Mouse (Mus musculus): ENCODE data around the gene Prm1.
"Not testable (repeated sequence)": the region's sequence is repeated elsewhere in the genome, so short reads cannot be mapped to it uniquely, and the experiment has no call there.

The Prm1 gene

DNA sequence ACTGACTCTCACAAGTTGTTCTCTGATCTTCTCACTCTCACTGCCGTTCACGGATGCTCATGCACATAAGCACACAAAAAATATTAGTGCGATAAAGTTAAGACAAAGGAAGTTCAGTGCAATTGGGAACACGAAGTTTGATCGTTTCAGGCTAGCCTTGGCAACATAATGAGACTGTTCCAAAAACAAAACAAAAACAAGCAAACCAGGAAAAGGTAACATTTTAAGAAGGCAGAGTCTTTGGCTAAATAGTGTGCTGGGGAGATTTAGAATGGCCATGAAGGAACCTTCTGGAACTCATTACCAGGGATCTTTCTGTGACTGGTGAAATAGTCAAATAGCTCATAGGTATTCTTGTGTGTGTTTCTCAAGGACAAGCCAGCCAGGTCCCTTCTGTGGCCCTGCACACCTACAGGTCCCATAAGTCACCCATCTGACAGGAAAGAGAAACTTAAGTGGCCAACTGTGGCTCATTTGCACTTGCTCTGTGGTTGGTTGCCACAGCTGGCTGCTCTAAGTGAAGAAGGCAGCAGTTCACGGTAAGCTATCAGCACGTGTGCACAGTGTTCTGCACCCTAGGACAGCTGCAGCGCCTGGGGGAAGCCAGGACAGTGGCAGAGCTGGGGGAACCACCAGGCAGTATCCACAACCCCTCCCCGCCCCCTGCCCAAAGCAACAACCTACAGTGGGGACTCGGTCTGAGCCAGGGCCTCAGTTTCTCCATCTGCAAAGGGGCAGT lies at the start of gene Prm1:
TSS of gene Prm1 (minus strand) at position 51 of the 739 bp plus-strand sequence.
- DNase-seq (ENCODE audit: low spot score) = no peak

DNA sequence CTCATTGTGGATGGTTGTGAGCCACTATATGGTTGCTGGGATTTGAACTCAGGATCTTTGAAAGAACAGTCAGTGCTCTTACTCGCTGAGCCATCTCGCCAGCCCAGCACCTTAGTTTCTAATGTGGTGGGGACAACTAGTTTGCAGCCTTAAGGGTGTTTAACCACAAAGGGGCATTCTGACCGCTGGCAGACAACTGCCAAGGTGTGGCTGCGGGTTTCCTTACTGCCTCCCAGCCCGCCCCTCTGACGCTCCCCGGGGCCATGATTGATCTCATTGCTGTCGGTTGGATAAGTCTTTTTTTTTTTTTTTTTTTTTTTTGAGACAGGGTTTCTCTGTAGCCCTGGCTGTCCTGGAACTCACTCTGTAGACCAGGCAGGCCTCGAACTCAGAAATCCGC lies 46.6 kb upstream of the Prm1 start:
- DNase-seq (ENCODE audit: low spot score) = not testable (repeated sequence)

DNA sequence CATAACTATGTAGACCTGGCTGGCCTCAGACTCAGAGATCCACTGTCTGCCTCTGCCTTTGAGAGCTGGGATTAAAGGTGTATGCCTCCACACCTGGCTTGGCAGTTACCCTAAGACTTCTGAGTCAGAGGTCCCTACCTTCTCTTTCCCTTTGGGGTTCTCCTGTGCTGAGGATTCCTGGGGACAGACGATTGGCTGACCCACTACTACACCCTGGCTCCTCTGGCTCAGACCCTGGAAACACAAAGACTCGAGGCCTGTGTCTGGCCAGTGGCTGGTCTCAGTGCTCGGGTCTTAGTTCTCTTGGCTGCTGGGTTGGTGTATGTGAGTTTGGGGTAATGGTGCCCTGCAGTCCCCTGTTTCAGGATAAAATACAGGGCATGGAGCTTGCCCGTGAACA lies 45.3 kb upstream of the Prm1 start:
- no peak for DNase-seq (ENCODE audit: low spot score)

DNA sequence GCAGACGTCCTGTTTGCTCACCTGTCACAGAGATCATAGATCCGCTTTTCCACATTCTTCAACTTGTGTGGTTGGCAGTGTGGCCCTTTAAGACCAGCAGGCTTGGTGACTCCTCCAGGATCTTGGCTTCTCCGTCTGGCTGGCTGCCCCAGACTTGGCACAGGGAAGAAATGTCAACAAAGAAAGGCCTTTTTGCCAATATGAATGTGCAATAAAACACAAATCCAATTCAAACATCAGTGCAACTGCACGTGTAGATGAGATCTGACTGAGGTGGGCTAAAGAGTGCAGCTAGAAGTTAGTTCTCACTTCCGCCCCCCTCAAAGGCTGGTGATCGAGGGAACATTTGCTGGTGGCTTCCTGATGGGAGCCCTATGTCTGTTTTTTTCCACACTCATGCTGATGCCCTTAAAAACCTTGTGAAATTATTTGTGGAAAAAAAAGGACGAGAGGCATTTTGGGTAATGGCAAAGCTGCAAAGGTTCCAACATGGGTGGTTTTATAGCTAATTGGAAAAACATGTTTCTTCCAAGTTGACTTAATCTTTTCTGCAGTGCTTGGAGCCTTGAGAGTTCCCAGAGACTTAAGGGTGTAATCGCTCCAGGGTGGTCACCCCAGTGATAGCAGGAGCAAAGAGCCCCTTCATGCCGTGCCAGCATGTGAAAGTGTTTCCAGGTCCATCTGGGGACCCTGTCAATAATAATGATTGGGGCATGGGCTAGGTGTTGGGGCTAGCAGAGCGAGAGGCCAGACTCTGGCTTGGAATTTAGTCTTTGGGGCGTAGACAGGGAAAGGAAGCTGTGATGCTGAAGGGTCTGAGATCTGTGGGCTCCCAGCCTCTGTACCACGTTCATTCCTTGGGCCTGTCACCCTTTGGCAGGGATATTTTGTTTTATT lies 44.6 kb upstream of the Prm1 start:
- peak; percentile 53 for DNase-seq (ENCODE audit: low spot score)

DNA sequence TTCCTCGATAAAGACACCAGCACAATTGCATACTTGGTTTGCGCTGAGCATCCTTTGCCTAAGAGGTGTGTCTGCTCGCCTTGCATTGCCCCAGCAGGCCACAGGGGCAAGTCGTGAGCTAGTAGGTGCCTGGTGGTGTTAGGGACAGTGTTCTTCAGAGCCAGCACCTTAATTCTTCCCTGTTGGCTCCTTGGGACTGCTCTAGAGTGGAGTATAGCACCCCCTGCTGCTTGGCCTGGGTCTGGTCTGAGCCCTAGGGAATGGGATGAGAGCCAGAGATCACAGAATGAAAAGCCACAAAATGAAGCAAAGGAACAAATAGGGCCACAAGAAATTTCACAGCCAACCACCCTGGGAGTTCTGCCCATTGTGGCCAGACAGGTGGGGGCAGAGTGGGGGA lies 40.9 kb upstream of the Prm1 start:
- DNase-seq (ENCODE audit: low spot score) = peak; percentile 33

DNA sequence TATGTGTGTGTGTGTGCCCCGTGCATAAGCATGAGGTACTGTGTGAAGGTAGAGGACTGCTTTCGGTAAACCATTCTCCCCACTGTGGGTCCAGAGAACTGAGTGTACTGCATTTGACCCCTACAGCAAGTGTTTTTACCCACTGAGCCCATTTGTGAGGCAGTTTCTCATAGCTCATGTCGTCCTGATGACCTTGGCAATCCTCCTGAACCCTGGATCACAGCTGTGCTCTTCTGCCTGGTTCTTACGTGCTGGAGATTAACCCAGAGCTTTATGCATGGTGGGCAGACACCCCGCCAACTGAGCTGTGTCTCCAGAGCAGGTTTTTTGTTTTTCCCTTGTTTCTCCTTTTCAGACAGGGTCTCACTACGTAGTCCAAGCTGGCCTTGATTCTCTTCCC lies 40.3 kb upstream of the Prm1 start:
- DNase-seq (ENCODE audit: low spot score) = no peak

DNA sequence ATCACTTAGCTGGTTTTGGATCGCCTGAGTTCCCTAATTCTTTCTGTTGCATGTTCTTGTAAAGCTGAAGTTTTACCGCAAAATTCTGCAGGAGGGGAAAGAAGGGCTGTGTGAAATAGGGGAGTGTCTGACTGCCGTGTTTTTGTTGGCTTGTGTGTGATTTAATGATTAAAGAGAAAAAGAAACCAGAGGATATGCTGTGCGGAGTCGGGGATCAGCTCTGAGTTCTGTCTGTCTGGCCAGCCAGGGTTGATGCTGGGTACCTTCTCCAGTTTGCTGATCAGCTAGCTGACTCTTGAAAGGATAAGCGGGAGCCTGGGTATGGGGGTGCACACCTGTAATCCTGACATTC lies 38.7 kb upstream of the Prm1 start:
- DNase-seq (ENCODE audit: low spot score) = no peak

DNA sequence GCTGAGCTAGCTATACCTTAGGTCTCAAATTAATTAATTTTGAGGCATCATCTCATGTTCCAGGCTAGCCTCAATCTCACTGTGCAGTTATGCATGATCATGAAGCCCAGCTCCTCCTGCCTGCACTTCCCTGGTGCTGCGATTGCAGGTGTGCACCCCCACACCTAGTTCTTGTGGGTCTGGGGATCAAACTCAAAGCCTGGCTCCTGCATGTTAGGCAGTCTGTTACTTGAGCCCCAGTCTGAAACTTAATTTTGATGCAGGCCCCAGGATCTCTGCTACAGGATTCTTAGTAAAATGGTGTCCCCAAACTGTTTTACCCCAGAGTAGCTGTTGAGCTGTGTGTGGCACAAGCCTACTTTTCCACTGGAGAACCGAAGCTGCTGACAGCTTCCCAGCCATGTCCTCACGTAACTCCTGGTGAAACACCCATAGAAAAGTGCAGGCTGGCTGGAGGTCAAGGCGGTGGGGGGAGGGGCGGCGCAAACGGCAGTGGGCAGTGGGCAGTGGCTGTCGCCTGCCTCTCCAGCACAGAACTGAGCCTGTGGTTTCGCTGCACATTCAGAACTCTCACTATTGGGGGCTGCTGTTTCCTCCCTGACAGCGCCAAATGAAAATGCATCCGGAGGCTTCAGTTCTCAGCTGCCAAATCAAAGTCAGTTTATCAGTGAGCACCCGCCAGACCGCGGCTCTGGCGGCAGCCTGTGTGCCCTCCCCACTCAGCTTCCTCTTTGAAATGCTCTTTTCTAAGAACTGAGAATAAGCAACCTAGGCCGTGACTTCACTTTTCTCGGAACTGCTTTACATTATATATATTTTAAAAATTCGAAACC lies 38.1 kb upstream of the Prm1 start:
- DNase-seq (ENCODE audit: low spot score) = no peak

DNA sequence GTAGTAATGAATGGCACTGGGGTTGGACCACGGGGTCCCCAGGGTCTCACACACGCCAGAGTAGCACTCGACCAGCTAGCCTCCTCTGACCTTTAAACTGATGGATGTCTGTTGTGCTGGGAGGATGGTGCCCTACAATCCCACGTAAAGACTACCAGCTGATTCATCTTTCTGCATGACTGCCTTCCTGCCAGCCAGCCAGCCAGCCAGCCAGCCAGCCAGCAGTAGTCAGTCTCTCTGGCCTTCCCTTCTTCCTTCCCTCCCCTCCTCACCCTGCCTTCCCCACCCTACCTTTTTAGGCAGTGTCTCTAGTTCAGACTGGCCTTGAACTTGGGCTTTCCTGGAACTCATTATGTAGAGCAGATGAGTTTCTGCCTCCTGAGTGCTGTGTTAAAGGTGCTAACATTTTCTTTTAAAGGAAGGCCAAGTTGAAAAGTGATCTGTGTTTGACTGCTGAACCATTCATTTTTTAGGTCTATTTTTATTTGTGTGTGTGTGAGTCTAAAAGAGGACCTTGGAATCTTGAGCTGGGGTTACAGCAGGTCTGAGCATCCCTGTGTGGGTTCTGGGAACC lies 36.7 kb upstream of the Prm1 start:
- no peak for DNase-seq (ENCODE audit: low spot score)

DNA sequence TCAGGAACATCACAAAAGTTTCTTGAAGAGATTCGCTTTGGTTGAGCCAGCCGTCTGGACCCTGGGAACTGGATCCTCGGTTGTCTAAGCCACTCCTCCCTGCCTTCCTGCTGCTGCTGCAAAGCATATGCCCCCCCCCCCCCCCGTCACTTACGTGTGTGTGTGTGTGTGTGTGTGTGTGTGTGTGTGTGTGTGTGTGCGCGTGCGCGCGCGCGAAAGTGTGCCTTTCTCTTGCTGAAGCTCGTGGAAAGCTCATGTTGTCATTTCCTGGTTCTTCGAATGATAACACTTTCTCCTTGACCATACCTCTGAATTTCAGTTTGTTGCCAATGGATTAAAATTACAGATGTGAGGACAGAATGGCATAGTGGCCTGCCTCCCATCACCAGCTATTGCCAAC lies 34.4 kb upstream of the Prm1 start:
- no peak for DNase-seq (ENCODE audit: low spot score)

DNA sequence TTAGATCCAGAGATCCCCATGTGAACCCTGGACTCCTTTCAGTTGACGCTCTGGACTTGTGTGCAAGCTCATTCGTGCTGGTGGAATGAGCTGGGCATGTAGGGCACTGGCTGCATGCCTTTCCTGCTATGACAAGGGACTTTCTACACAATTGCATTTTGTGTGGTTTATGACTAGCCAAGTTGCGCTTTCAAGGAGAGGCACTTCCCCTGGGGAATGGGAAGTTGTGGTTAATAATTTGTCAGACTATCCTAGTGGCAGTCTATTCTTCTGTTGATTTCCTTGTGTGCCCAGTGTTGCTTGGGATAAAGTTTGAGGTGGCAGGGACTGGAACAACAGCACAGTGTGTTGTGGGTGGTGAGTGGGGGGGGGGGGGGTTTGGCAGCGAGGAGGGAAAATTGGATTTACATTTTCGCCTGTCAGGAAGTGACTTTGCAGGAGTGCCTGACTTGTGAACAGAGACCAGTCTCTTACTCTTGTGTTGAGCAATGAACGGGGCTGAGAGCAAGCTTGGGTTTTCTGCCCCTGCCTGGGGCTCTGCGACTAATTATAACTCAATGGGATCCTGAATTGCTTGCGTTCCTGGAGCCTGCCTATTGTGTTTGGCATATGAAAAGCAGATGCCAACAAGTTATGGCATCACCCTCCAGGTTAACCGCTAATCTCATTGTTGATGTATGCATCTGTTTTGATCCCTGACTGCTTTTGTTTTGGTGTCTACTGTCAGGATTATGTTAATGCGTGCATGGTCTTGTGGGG lies 33.0 kb upstream of the Prm1 start:
- DNase-seq (ENCODE audit: low spot score) = no peak

DNA sequence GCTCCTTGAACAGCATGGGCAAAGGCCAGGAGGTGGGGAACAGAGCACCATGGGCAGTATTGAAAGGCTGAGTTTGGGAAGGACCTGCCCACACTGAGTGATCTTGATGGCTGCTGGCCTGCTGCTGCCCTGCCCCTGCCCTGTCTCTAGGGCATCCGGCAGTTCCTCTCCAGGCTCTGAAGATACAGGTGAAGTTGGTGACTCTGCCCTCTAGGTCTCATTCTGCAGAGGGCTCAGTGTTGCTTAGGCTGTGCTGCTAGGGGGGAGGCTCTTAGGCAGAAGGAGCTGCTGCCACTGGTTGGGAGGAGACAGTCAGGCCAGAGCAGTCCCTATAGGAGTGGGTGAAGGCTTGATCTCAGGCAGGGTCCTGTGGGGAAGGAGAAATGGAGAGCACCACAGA lies 32.3 kb upstream of the Prm1 start:
- no peak for DNase-seq (ENCODE audit: low spot score)

DNA sequence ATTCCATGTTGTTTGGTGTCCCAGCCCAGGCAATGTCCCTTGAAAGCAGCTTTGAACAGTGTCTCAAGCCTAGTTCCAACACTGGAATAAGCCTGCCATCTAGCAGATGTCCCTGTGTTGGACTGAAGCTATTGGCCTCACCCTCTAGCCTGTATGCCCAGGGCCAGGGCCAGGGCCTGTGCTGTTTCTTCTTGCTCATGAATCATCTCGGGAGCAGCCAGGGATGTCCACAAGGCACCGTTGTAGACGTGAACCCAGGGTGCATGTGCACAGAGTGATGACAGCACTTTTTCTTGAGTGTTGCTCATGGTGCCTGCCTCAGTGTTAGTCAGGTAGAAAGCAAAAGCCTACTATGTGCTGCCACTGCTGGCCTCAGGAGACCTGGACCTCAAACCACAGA lies 31.6 kb upstream of the Prm1 start:
- DNase-seq (ENCODE audit: low spot score) = no peak

DNA sequence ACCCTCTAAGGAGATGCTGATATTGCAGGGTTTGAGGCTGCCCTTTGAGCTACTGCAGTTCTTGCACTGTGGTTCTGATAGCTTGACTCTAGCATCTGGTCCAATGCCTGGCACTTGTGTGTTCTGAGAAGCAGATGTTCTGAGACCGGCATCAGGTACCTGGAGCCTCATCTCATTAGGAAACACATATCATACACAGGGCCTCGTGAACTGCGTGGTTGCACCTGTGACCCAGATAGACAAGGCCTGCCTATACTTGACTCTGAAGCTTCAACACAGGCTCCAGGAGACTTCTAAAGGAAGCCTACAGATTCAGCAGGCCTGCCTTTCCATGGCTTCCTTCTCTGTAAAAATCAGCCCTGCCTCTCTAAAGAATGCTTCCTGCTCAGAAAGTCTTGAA lies 30.7 kb upstream of the Prm1 start:
- DNase-seq (ENCODE audit: low spot score) = no peak

DNA sequence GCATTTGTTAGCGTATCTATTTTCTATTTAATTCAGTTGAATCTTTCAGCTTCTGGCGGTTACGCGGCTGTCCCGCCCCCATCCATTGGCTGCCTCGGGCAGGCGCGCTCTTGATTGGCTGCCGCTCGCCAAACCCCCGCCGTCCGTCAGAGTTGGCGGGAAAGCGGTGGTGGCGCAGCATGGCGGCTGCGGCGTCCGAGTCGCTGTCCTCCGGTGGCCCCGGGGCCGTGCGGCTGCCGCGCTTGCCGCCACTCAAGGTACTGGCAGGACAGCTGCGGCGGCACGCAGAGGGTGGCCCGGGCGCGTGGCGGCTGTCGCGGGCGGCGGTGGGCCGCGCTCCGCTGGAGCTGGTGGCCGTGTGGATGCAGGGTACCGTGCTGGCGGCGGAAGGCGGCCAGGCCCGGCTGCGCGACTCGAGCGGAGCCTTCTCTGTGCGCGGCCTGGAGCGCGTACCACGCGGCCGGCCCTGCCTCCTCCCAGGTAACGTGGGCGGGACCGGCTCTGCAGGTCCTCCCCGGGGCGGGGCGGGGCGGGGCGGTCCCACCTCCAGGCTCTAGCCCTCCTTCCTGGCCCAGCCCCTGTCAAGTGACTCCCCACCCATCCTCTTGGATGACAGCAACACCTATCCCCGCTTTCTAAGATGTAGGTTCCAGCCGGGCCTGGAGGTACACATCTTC lies 29.4 kb upstream of the Prm1 start, which contains the start of gene Rmi2:
TSS of gene Rmi2 (plus strand) at position 149 of the 677 bp plus-strand sequence.
- DNase-seq (ENCODE audit: low spot score) = peak; percentile 91

DNA sequence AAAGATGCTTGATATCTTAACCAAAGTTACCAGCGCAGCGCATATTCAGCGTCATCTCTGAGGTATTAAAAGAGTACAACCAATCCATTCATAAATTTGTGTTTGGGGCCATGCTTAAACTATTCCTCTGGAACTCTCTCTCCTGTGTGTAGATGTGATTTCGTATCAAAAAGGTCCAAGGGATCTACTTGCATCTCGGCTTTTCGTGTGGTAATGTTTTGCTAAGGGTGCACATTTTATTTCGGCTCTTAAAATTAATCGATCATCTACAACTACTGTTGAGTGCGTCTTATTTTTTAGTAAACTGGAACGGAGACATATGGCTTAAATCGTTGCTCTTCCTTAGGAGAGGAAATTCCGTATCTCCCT lies 28.9 kb upstream of the Prm1 start:
- DNase-seq (ENCODE audit: low spot score) = no peak

DNA sequence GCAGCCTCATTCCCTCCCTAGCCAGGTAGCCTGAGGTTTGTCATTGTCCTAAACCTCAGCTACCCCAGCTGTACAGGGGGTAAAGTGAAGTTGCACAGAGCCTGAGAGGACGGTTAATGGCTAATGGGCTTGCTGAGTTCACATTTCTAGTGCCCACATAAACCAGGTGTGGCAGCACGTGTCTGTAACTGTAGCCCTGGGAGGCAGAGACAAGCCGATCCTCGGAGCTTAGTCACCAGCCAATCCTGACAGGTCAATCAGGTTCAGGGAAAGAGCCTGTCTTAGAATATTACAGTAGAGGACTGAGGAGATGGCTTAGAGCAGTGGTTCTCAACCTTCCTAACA lies 22.8 kb upstream of the Prm1 start:
- DNase-seq (ENCODE audit: low spot score) = no peak

DNA sequence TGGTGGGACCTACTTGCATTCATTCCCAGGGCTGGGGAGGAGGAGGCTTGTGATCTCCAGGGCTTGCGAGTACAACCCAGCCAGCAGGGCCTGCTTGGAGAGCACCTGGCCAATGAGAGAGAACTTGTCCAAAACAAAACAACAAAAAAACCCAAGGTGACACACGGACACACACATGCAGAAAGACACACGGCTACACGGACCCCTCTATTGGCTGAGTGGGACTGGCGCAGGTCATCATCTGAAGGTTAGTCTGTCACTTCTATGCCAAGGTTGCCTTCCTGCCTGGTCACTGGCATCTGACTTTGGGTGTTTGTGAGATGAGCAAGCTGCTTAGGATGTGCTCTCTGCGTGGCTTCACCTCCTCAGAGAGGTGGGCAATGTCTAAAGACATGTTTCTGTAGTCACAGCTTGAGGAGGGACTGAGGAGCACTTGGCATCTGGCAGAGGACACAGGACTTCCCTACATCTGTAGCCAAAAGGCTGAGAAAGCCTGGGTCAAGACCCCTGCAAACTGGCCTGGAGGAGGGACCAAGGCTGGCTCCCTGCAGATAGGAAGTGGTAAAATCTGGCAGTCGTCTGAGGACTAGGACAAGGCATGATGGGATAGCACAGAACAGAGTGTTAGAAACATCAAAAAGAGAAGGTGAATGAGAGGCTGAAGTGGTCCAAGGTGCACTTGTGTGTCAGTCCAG lies 22.3 kb upstream of the Prm1 start:
- DNase-seq (ENCODE audit: low spot score) = no peak

DNA sequence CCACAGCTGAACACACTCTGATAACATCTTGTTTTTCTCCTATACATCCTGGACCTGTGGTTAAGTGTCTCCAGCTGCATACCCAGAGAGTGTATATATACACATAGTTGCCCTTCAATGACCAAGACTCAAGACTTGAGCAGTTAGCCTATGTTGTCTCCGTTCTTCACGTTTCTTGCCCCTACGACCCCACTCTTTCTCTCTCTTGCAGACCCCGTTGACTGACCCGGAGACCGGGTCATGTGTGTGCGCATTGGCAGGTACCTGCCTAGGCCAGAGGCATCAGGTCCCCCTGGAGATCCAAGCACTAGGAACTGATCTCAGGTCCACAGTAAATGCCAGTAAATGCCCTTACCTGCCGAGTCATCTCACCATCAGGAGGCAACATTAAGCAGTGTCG lies 21.6 kb upstream of the Prm1 start:
- no peak for DNase-seq (ENCODE audit: low spot score)

DNA sequence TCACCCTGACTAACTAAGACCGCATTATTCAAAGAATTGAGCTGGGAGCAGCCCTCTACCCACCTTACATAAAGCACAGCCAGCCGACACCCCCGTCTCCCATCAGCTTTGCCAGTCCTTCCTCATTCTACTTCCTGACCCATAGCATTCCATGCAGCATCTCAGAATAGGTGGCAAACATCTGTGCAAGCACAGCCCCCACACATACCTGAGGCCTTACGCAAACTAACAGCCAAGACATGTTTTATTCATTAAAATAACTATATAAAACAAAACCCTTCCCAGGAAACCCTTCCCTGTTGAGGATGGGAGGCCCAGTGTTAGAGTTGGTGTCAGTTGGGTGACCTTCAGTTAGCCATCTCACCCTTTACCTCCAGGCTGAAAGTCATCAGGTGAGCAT lies 20.2 kb upstream of the Prm1 start:
- DNase-seq (ENCODE audit: low spot score) = no peak
